Mouse (Mus musculus): ENCODE measurements around the gene Atxn1. TPM values are rescaled to one million over a fixed set of nuclear protein-coding genes. Genes with fewer than 3 reads are reported as not detected.

Atxn1 gene
- polyA plus RNA-seq, 1 experiment from 2014 or later, result 5.3 TPM

GRCm38 (mm10) chr13:45797696-45798095 lies 167.1 kb downstream of the Atxn1 start:
- Histone ChIP-seq H3K4me2 (ENCODE audit: low read depth, low read length) (no peak overlapping the region), H3K9ac (ENCODE audit: low read depth, low read length) (no peak overlapping the region), H3K36me3 (ENCODE audit: control insufficient read depth, insufficient read depth, low read length) (no peaks in the 10 kb centered on the region), H3K9me3 (ENCODE audit: control insufficient read depth, low read length) (peaks cover 3% of the 10 kb centered on the region; the same call in 1 of the 2 replicates), H3K4me1 (ENCODE audit: control insufficient read depth, insufficient read depth, low read length) (no peaks in the 10 kb centered on the region; the same call in 1 of the 2 replicates), H3K4me3 (ENCODE audit: low read length) (no peak overlapping the region), H3K27ac (ENCODE audit: low read length) (no peak overlapping the region), H3K27me3 (replicated peaks; ENCODE audit: control insufficient read depth, insufficient read depth, low read length) (no peaks in the 10 kb centered on the region)
- no peak for ATAC-seq
- WGBS, result 73% methylated on average over 6 of the region's 6 CpGs

- H3K27me3 ChIP-seq (replicated peaks; ENCODE audit: control insufficient read depth, insufficient read depth, low read length), result no peaks in the 10 kb centered on the region
- H3K4me1 ChIP-seq (ENCODE audit: control insufficient read depth, insufficient read depth, low read length), result no peaks in the 10 kb centered on the region; the same call in 1 of the 2 replicates
- no peak overlapping the region for H3K4me2 ChIP-seq (ENCODE audit: low read depth, low read length)
- ATAC-seq, result no peak
- no peak overlapping the region for H3K27ac ChIP-seq (ENCODE audit: low read length)
- WGBS, result 84% methylated on average over 6 of the region's 6 CpGs
- H3K9ac ChIP-seq (ENCODE audit: low read depth, low read length), result no peak overlapping the region
- no peak overlapping the region for H3K4me3 ChIP-seq (ENCODE audit: low read length)
- no peaks in the 10 kb centered on the region for H3K36me3 ChIP-seq (ENCODE audit: control insufficient read depth, insufficient read depth, low read length)
- H3K9me3 ChIP-seq (ENCODE audit: control insufficient read depth, low read length), result peaks cover 3% of the 10 kb centered on the region; the same call in 1 of the 2 replicates
Observed at GRCm38 (mm10) chr13:45796286-45796685, 168.5 kb downstream of the Atxn1 start.

GRCm38 (mm10) chr13:45793796-45794195 lies 171.0 kb downstream of the Atxn1 start:
- Histone ChIP-seq H3K4me2 (ENCODE audit: low read depth, low read length) (no peak overlapping the region), H3K9me3 (ENCODE audit: control insufficient read depth, low read length) (peaks cover 3% of the 10 kb centered on the region; the same call in 1 of the 2 replicates), H3K27ac (ENCODE audit: low read length) (no peak overlapping the region), H3K27me3 (replicated peaks; ENCODE audit: control insufficient read depth, insufficient read depth, low read length) (no peaks in the 10 kb centered on the region), H3K9ac (ENCODE audit: low read depth, low read length) (no peak overlapping the region), H3K4me3 (ENCODE audit: low read length) (no peak overlapping the region), H3K36me3 (ENCODE audit: control insufficient read depth, insufficient read depth, low read length) (no peaks in the 10 kb centered on the region), H3K4me1 (ENCODE audit: control insufficient read depth, insufficient read depth, low read length) (no peaks in the 10 kb centered on the region; the same call in 1 of the 2 replicates)
- WGBS, result 75% methylated on average over 3 of the region's 3 CpGs
- ATAC-seq, result no peak

GRCm38 (mm10) chr13:45786409-45786808 lies 178.4 kb downstream of the Atxn1 start:
- Histone ChIP-seq H3K4me2 (ENCODE audit: low read depth, low read length) (no peak overlapping the region), H3K9ac (ENCODE audit: low read depth, low read length) (no peak overlapping the region), H3K4me3 (ENCODE audit: low read length) (no peak overlapping the region), H3K36me3 (ENCODE audit: control insufficient read depth, insufficient read depth, low read length) (no peaks in the 10 kb centered on the region), H3K27ac (ENCODE audit: low read length) (no peak overlapping the region), H3K4me1 (ENCODE audit: control insufficient read depth, insufficient read depth, low read length) (no peaks in the 10 kb centered on the region), H3K27me3 (replicated peaks; ENCODE audit: control insufficient read depth, insufficient read depth, low read length) (no peaks in the 10 kb centered on the region), H3K9me3 (ENCODE audit: control insufficient read depth, low read length) (no peaks in the 10 kb centered on the region)
- WGBS, result 82% methylated on average over 7 of the region's 7 CpGs
- no peak for ATAC-seq

GRCm38 (mm10) chr13:45783681-45784080 lies 181.1 kb downstream of the Atxn1 start:
- ATAC-seq, result no peak
- Histone ChIP-seq H3K27me3 (replicated peaks; ENCODE audit: control insufficient read depth, insufficient read depth, low read length) (no peaks in the 10 kb centered on the region), H3K4me2 (ENCODE audit: low read depth, low read length) (no peak overlapping the region), H3K9ac (ENCODE audit: low read depth, low read length) (no peak overlapping the region), H3K36me3 (ENCODE audit: control insufficient read depth, insufficient read depth, low read length) (no peaks in the 10 kb centered on the region), H3K27ac (ENCODE audit: low read length) (no peak overlapping the region), H3K4me1 (ENCODE audit: control insufficient read depth, insufficient read depth, low read length) (no peaks in the 10 kb centered on the region), H3K9me3 (ENCODE audit: control insufficient read depth, low read length) (no peaks in the 10 kb centered on the region), H3K4me3 (ENCODE audit: low read length) (no peak overlapping the region)
- 81% methylated on average over 10 of the region's 10 CpGs for WGBS

GRCm38 (mm10) chr13:45778750-45779149 lies 186.1 kb downstream of the Atxn1 start:
- H3K4me2 ChIP-seq (ENCODE audit: low read depth, low read length), result no peak overlapping the region
- no peaks in the 10 kb centered on the region for H3K9me3 ChIP-seq (ENCODE audit: control insufficient read depth, low read length)
- no peak for ATAC-seq
- H3K9ac ChIP-seq (ENCODE audit: low read depth, low read length), result no peak overlapping the region
- H3K27ac ChIP-seq (ENCODE audit: low read length), result no peak overlapping the region
- 82% methylated on average over 5 of the region's 5 CpGs for WGBS
- no peaks in the 10 kb centered on the region for H3K36me3 ChIP-seq (ENCODE audit: control insufficient read depth, insufficient read depth, low read length)
- H3K4me1 ChIP-seq (ENCODE audit: control insufficient read depth, insufficient read depth, low read length), result no peaks in the 10 kb centered on the region
- H3K27me3 ChIP-seq (replicated peaks; ENCODE audit: control insufficient read depth, insufficient read depth, low read length), result no peaks in the 10 kb centered on the region
- H3K4me3 ChIP-seq (ENCODE audit: low read length), result no peak overlapping the region

- H3K36me3 ChIP-seq (ENCODE audit: control insufficient read depth, insufficient read depth, low read length), result no peaks in the 10 kb centered on the region
- 34% methylated on average over 9 of the region's 9 CpGs for WGBS
- H3K4me1 ChIP-seq (ENCODE audit: control insufficient read depth, insufficient read depth, low read length), result no peaks in the 10 kb centered on the region
- H3K27me3 ChIP-seq (replicated peaks; ENCODE audit: control insufficient read depth, insufficient read depth, low read length), result no peaks in the 10 kb centered on the region
- H3K4me2 ChIP-seq (ENCODE audit: low read depth, low read length), result no peak overlapping the region
- no peak overlapping the region for H3K27ac ChIP-seq (ENCODE audit: low read length)
- no peak overlapping the region for H3K4me3 ChIP-seq (ENCODE audit: low read length)
- H3K9ac ChIP-seq (ENCODE audit: low read depth, low read length), result no peak overlapping the region
- ATAC-seq, result no peak
- no peaks in the 10 kb centered on the region for H3K9me3 ChIP-seq (ENCODE audit: control insufficient read depth, low read length)
Observed at GRCm38 (mm10) chr13:45778171-45778570, 186.6 kb downstream of the Atxn1 start.

GRCm38 (mm10) chr13:45775516-45775915 lies 189.3 kb downstream of the Atxn1 start:
- H3K4me1 ChIP-seq (ENCODE audit: control insufficient read depth, insufficient read depth, low read length), result no peaks in the 10 kb centered on the region
- no peak overlapping the region for H3K4me2 ChIP-seq (ENCODE audit: low read depth, low read length)
- no peak overlapping the region for H3K27ac ChIP-seq (ENCODE audit: low read length)
- H3K9ac ChIP-seq (ENCODE audit: low read depth, low read length), result no peak overlapping the region
- H3K4me3 ChIP-seq (ENCODE audit: low read length), result no peak overlapping the region
- no peaks in the 10 kb centered on the region for H3K27me3 ChIP-seq (replicated peaks; ENCODE audit: control insufficient read depth, insufficient read depth, low read length)
- no peaks in the 10 kb centered on the region for H3K9me3 ChIP-seq (ENCODE audit: control insufficient read depth, low read length)
- 97% methylated on average over 1 of the region's 1 CpGs for WGBS
- no peak for ATAC-seq
- H3K36me3 ChIP-seq (ENCODE audit: control insufficient read depth, insufficient read depth, low read length), result no peaks in the 10 kb centered on the region

GRCm38 (mm10) chr13:45773381-45774168 lies 191.2 kb downstream of the Atxn1 start:
- WGBS, result 71% methylated on average over 21 of the region's 21 CpGs
- H3K4me1 ChIP-seq (ENCODE audit: control insufficient read depth, insufficient read depth, low read length), result no peaks in the 10 kb centered on the region
- H3K9ac ChIP-seq (ENCODE audit: low read depth, low read length), result no peak overlapping the region
- H3K4me2 ChIP-seq (ENCODE audit: low read depth, low read length), result no peak overlapping the region
- H3K27me3 ChIP-seq (replicated peaks; ENCODE audit: control insufficient read depth, insufficient read depth, low read length), result no peaks in the 10 kb centered on the region
- no peaks in the 10 kb centered on the region for H3K36me3 ChIP-seq (ENCODE audit: control insufficient read depth, insufficient read depth, low read length)
- H3K27ac ChIP-seq (ENCODE audit: low read length), result no peak overlapping the region
- ATAC-seq, result no peak
- H3K4me3 ChIP-seq (ENCODE audit: low read length), result no peak overlapping the region
- no peaks in the 10 kb centered on the region for H3K9me3 ChIP-seq (ENCODE audit: control insufficient read depth, low read length)
